Mouse (Mus musculus) midbrain, embryonic 10.5 days (tissue): ENCODE data around the gene Nav1. TPM values are rescaled to one million over a fixed set of nuclear protein-coding genes. Genes with fewer than 3 reads are reported as not detected.

ENCODE experiments used
- DNase-seq: peaks from one replicate; pipeline ENCODE4 v3.0.0-alpha.2; 2017; ENCODE audit warnings: low spot score
- H3K27ac ChIP-seq: fragments of 300-500 bp; sonication (generic); replicated peaks from 2 replicates; pipeline ENCODE4 v1.5.1; 2016; ENCODE audit warnings: mild to moderate bottlenecking
- H3K27me3 ChIP-seq: fragments of 300-500 bp; sonication (generic); 2 replicates; pipeline ENCODE4 v1.6.1; 2016; ENCODE audit warnings: low read depth, mild to moderate bottlenecking; ENCODE audit not compliant: poor library complexity, severe bottlenecking
- H3K36me3 ChIP-seq: fragments of 300-500 bp; sonication (generic); 2 replicates; pipeline ENCODE4 v1.6.1; 2016; ENCODE audit warnings: mild to moderate bottlenecking, moderate library complexity
- H3K4me1 ChIP-seq: fragments of 300-500 bp; sonication (generic); 2 replicates; pipeline ENCODE4 v1.6.1; 2016
- H3K4me3 ChIP-seq: fragments of 300-500 bp; sonication (generic); 2 replicates; pipeline ENCODE4 v1.5.1; 2016; ENCODE audit warnings: mild to moderate bottlenecking, moderate library complexity
- H3K9me3 ChIP-seq: fragments of 300-500 bp; sonication (generic); replicated peaks from 2 replicates; pipeline ENCODE4 v1.6.1; 2016; ENCODE audit warnings: mild to moderate bottlenecking
- WGBS: fragments of 180-500 bp; shearing (Covaris S2); methylation state at CpG from one replicate; pipeline ENCODE4 v1.1.7; 2016; 5-methylcytosine and 5-hydroxymethylcytosine counted together
- polyA plus RNA-seq: library from polyadenylated mRNA; unstranded; fragments of >200 nt; fragmentation: Nextera tagmentation; extraction: Ambion mirVana; gene quantifications from 2 replicates; pipeline ENCODE4 v1.2.1, GENCODE M21; 2016

Nav1 gene
- polyA plus RNA-seq, 1 experiment from 2014 or later = 14.5 TPM

- Histone ChIP-seq H3K27ac (peak overlapping the region; percentile 87), H3K36me3 (no peaks in the 10 kb centered on the region), H3K9me3 (no peaks in the 10 kb centered on the region), H3K27me3 (peaks cover 31% of the 10 kb centered on the region), H3K4me3 (peak overlapping the region; percentile 75), H3K4me1 (peaks cover 72% of the 10 kb centered on the region)
- DNase-seq = peak; percentile 72
- WGBS = under 1% methylated on average over 19 of the region's 19 CpGs
These were observed 21.5 kb downstream of the Nav1 start for GRCm38 (mm10) chr1:135585573-135585972.

GRCm38 (mm10) chr1:135584587-135585541, 22.2 kb downstream of the Nav1 start:
- H3K27me3 ChIP-seq = peaks cover 31% of the 10 kb centered on the region
- WGBS = under 1% methylated on average over 70 of the region's 73 CpGs
- H3K4me3 ChIP-seq = peak overlapping the region; percentile 75
- H3K27ac ChIP-seq = peak overlapping the region; percentile 87
- H3K36me3 ChIP-seq = 0 out of 2 replicates have a peak, but pooled peaks cover 2% of the 10 kb centered on the region
- no peaks in the 10 kb centered on the region for H3K9me3 ChIP-seq
- H3K4me1 ChIP-seq = peaks cover 79% of the 10 kb centered on the region
- peak; percentile 82 for DNase-seq

- WGBS = under 1% methylated on average over 21 of the region's 21 CpGs
These were observed 23.2 kb downstream of the Nav1 start for GRCm38 (mm10) chr1:135583678-135584515.

GRCm38 (mm10) chr1:135583081-135583677, 23.9 kb downstream of the Nav1 start:
- 4% methylated on average over 15 of the region's 15 CpGs for WGBS
- Histone ChIP-seq H3K4me3 (peak overlapping the region; percentile 75), H3K4me1 (peaks cover 87% of the 10 kb centered on the region), H3K27ac (peak overlapping the region; percentile 87), H3K36me3 (peaks cover 4% of the 10 kb centered on the region; the same call in 1 of the 2 replicates), H3K9me3 (no peaks in the 10 kb centered on the region), H3K27me3 (peaks cover 31% of the 10 kb centered on the region)
- peak; percentile 78 for DNase-seq

More at GRCm38 (mm10) chr1:135583678-135584515, 23.2 kb downstream of the Nav1 start:
- Histone ChIP-seq H3K36me3 (peaks cover 4% of the 10 kb centered on the region; the same call in 1 of the 2 replicates), H3K9me3 (no peaks in the 10 kb centered on the region), H3K27me3 (peaks cover 31% of the 10 kb centered on the region), H3K27ac (peak overlapping the region; percentile 87), H3K4me1 (peaks cover 87% of the 10 kb centered on the region), H3K4me3 (peak overlapping the region; percentile 75)
- no peak for DNase-seq

GRCm38 (mm10) chr1:135581001-135581400, 26.1 kb downstream of the Nav1 start:
- H3K4me1 ChIP-seq = peaks cover 93% of the 10 kb centered on the region
- H3K4me3 ChIP-seq = peak overlapping the region; percentile 9; the same call in 1 of the 2 replicates
- 0 out of 2 replicates have a peak overlapping the region, but pooled peaks have one; percentile 14 for H3K27ac ChIP-seq

GRCm38 (mm10) chr1:135579111-135579510, 28.0 kb downstream of the Nav1 start:
- no peak overlapping the region for H3K4me3 ChIP-seq
- WGBS = 36% methylated on average over 3 of the region's 3 CpGs
- peaks cover 13% of the 10 kb centered on the region for H3K27me3 ChIP-seq
- H3K4me1 ChIP-seq = peaks cover 88% of the 10 kb centered on the region
- DNase-seq = peak; percentile 27
- H3K27ac ChIP-seq = no peak overlapping the region
- H3K36me3 ChIP-seq = peaks cover 10% of the 10 kb centered on the region
- no peaks in the 10 kb centered on the region for H3K9me3 ChIP-seq

More at GRCm38 (mm10) chr1:135581001-135581400, 26.1 kb downstream of the Nav1 start:
- peaks cover 25% of the 10 kb centered on the region for H3K27me3 ChIP-seq
- no peaks in the 10 kb centered on the region for H3K9me3 ChIP-seq
- WGBS = 17% methylated on average over 8 of the region's 8 CpGs
- H3K36me3 ChIP-seq = peaks cover 4% of the 10 kb centered on the region; the same call in 1 of the 2 replicates
- DNase-seq = peak; percentile 37

GRCm38 (mm10) chr1:135577793-135578192, 29.3 kb downstream of the Nav1 start:
- WGBS = 86% methylated on average over 2 of the region's 2 CpGs
- H3K4me1 ChIP-seq = peaks cover 87% of the 10 kb centered on the region
- peaks cover 15% of the 10 kb centered on the region for H3K36me3 ChIP-seq
- no peak for DNase-seq
- no peaks in the 10 kb centered on the region for H3K9me3 ChIP-seq
- H3K27me3 ChIP-seq = peaks cover 10% of the 10 kb centered on the region
- no peak overlapping the region for H3K4me3 ChIP-seq
- no peak overlapping the region for H3K27ac ChIP-seq

GRCm38 (mm10) chr1:135575393-135575792, 31.7 kb downstream of the Nav1 start:
- Histone ChIP-seq H3K36me3 (peaks cover 15% of the 10 kb centered on the region), H3K4me1 (peaks cover 76% of the 10 kb centered on the region), H3K4me3 (no peak overlapping the region), H3K9me3 (no peaks in the 10 kb centered on the region), H3K27ac (no peak overlapping the region), H3K27me3 (no peaks in the 10 kb centered on the region)
- DNase-seq = no peak
- WGBS = 95% methylated on average over 1 of the region's 1 CpGs

- no peaks in the 10 kb centered on the region for H3K9me3 ChIP-seq
- peaks cover 68% of the 10 kb centered on the region for H3K4me1 ChIP-seq
- no peak overlapping the region for H3K4me3 ChIP-seq
- no peaks in the 10 kb centered on the region for H3K27me3 ChIP-seq
- DNase-seq = no peak
- no peak overlapping the region for H3K27ac ChIP-seq
- WGBS = 83% methylated on average over 4 of the region's 4 CpGs
- H3K36me3 ChIP-seq = peaks cover 11% of the 10 kb centered on the region
These were observed 32.5 kb downstream of the Nav1 start for GRCm38 (mm10) chr1:135574451-135575208.

GRCm38 (mm10) chr1:135572139-135572892, 34.8 kb downstream of the Nav1 start:
- DNase-seq = no peak
- Histone ChIP-seq H3K36me3 (peaks cover 11% of the 10 kb centered on the region; the same call in 1 of the 2 replicates), H3K9me3 (no peaks in the 10 kb centered on the region), H3K27ac (peak overlapping the region; percentile 65), H3K27me3 (no peaks in the 10 kb centered on the region), H3K4me1 (peaks cover 47% of the 10 kb centered on the region), H3K4me3 (no peak overlapping the region)
- WGBS = 38% methylated on average over 4 of the region's 4 CpGs

GRCm38 (mm10) chr1:135568087-135568486, 39.0 kb downstream of the Nav1 start:
- H3K4me3 ChIP-seq = no peak overlapping the region
- no peak overlapping the region for H3K27ac ChIP-seq
- WGBS = 83% methylated on average over 8 of the region's 8 CpGs
- H3K27me3 ChIP-seq = no peaks in the 10 kb centered on the region
- H3K4me1 ChIP-seq = peaks cover 45% of the 10 kb centered on the region
- H3K36me3 ChIP-seq = no peaks in the 10 kb centered on the region
- H3K9me3 ChIP-seq = no peaks in the 10 kb centered on the region
- no peak for DNase-seq
